ENCODE assay signal across 11 mouse cellular contexts in the genomic region with DNA sequence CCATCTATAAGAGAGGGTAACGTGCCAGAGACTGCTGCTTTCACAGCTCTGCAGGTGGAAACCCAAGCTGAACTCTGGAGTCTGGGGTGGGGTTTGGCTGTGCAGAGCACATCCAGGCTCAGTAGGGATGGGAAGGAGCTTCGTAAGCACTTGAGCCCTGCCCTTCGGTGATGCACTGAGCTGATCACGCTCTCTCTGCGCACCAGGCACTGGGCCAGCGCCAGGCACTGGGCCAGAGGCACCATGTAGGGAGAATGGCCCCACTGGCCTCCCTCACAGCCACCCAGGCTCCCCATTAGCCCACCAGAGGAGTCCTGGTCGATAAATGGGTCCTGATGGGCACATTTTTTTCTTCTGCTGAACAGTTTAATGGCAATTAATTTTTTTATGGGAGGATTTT. TPM values are rescaled to one million over a fixed set of nuclear protein-coding genes. Genes with fewer than 3 reads are reported as not detected.
A peak's percentile ranks its signal among the peaks of the same experiment; 100 is the strongest.
DNase-seq lines count a peak whose midpoint lies in the region; ATAC-seq lines count a peak whose summit lies in the region.
"Had no signal": no experiment of that assay in that cellular context is flagged by ENCODE, and none has a peak within 500 bp of the region (broad histone marks: within the 10 kb centered on the region; RNA-seq: fewer than 3 reads in every experiment).

No protein-coding gene starts in this region.

- H3K36me3 ChIP-seq in hindbrain, embryonic 10.5 days: no peaks in the 10 kb centered on the region
- H3K36me3 ChIP-seq in hindbrain, embryonic 14.5 days (replicated peaks; ENCODE audit: control insufficient read depth, insufficient read depth): no peaks in the 10 kb centered on the region
- H3K36me3 ChIP-seq in neural tube, embryonic 12.5 days: no peaks in the 10 kb centered on the region
- no peaks in the 10 kb centered on the region for H3K36me3 ChIP-seq in neural tube, embryonic 15.5 days

- peak overlapping the region; percentile 23; the same call in 1 of the 2 replicates for H3K27ac ChIP-seq in hindbrain, embryonic 10.5 days
- H3K27ac ChIP-seq in hindbrain, embryonic 14.5 days: no peak overlapping the region
- H3K27ac ChIP-seq in neural tube, embryonic 12.5 days: no peak overlapping the region
- H3K27ac ChIP-seq in neural tube, embryonic 15.5 days (replicated peaks): no peak overlapping the region
- H3K27ac ChIP-seq: left cerebral cortex, adult 2 months; macrophage had no signal

- H3K9ac ChIP-seq in hindbrain, embryonic 14.5 days: no peak overlapping the region
- H3K9ac ChIP-seq in neural tube, embryonic 12.5 days: no peak overlapping the region
- no peak overlapping the region for H3K9ac ChIP-seq in neural tube, embryonic 15.5 days (replicated peaks)

- no peak overlapping the region for H3K4me3 ChIP-seq in hindbrain, embryonic 10.5 days
- no peak overlapping the region for H3K4me3 ChIP-seq in hindbrain, embryonic 14.5 days (replicated peaks; ENCODE audit: low read length)
- no peak overlapping the region for H3K4me3 ChIP-seq in neural tube, embryonic 12.5 days
- no peak overlapping the region for H3K4me3 ChIP-seq in neural tube, embryonic 15.5 days (replicated peaks)
- H3K4me3 ChIP-seq: left cerebral cortex, adult 2 months had no signal

- WGBS in hindbrain, embryonic 10.5 days: 71% methylated on average over 7 of the region's 7 CpGs
- 42% methylated on average over 7 of the region's 7 CpGs for WGBS in hindbrain, embryonic 14.5 days
- WGBS in neural tube, embryonic 12.5 days: 61% methylated on average over 7 of the region's 7 CpGs
- 32% methylated on average over 7 of the region's 7 CpGs for WGBS in neural tube, embryonic 15.5 days

- no peaks in the 10 kb centered on the region for H3K27me3 ChIP-seq in hindbrain, embryonic 10.5 days (ENCODE audit: insufficient read depth, poor library complexity, severe bottlenecking)
- no peaks in the 10 kb centered on the region for H3K27me3 ChIP-seq in hindbrain, embryonic 14.5 days (ENCODE audit: control insufficient read depth, insufficient read depth, low read length)
- no peaks in the 10 kb centered on the region for H3K27me3 ChIP-seq in neural tube, embryonic 12.5 days (replicated peaks)
- H3K27me3 ChIP-seq in neural tube, embryonic 15.5 days (replicated peaks): peaks cover 5% of the 10 kb centered on the region; the same call in 1 of the 2 replicates

- no peaks in the 10 kb centered on the region for H3K9me3 ChIP-seq in hindbrain, embryonic 10.5 days
- no peaks in the 10 kb centered on the region for H3K9me3 ChIP-seq in hindbrain, embryonic 14.5 days (ENCODE audit: control insufficient read depth, low read length)
- no peaks in the 10 kb centered on the region for H3K9me3 ChIP-seq in neural tube, embryonic 12.5 days
- no peaks in the 10 kb centered on the region for H3K9me3 ChIP-seq in neural tube, embryonic 15.5 days (replicated peaks)

- no peak for ATAC-seq in hindbrain, embryonic 14.5 days (ENCODE audit: low FRiP score)
- ATAC-seq in neural tube, embryonic 12.5 days (ENCODE audit: low FRiP score, low read depth): 0 out of 2 replicates have a peak, but pooled peaks have one; percentile 29
- ATAC-seq in neural tube, embryonic 15.5 days (ENCODE audit: low FRiP score): peak; percentile 82
- no peak for ATAC-seq in activated CD4-positive, CD25-positive, alpha-beta regulatory T cell, adult 4 months

- H3K4me2 ChIP-seq in hindbrain, embryonic 14.5 days (replicated peaks): no peak overlapping the region
- no peak overlapping the region for H3K4me2 ChIP-seq in neural tube, embryonic 12.5 days (replicated peaks)
- peak overlapping the region; percentile 1; the same call in 1 of the 2 replicates for H3K4me2 ChIP-seq in neural tube, embryonic 15.5 days

- peaks cover 12% of the 10 kb centered on the region for H3K4me1 ChIP-seq in hindbrain, embryonic 10.5 days (replicated peaks)
- H3K4me1 ChIP-seq in hindbrain, embryonic 14.5 days (replicated peaks; ENCODE audit: control insufficient read depth, insufficient read depth, low read length): peaks cover 8% of the 10 kb centered on the region
- H3K4me1 ChIP-seq in neural tube, embryonic 12.5 days: peaks cover 3% of the 10 kb centered on the region; the same call in 1 of the 2 replicates
- peaks cover 10% of the 10 kb centered on the region; the same call in 1 of the 2 replicates for H3K4me1 ChIP-seq in neural tube, embryonic 15.5 days

- DNase-seq in cerebellum, postnatal 10 days: peak; percentile 87 to 89
- DNase-seq in cerebellum, adult 18-20 months: no peak
- no peak for DNase-seq in hindbrain, embryonic 10.5 days (ENCODE audit: low spot score)
- DNase-seq in hindbrain, embryonic 14.5 days (ENCODE audit: low spot score): no peak
- DNase-seq in neural tube, embryonic 10.5 days (ENCODE audit: extremely low spot score, low spot score): no peak
- DNase-seq: B cell, adult 2 months had no signal

RNA-seq across cellular contexts. Expression of a gene that starts 8.6 kb away (rescaled TPM):
- 0.10 and 0.20 TPM in 2 replicates for polyA plus RNA-seq in hindbrain, embryonic 10.5 days (2016; fragmentation: Nextera tagmentation; extraction: Ambion mirVana)
- polyA plus RNA-seq in hindbrain, embryonic 14.5 days (2014; fragmentation: Nextera tagmentation; extraction: Ambion mirVana): 0.25 and 0.29 TPM in 2 replicates
- polyA plus RNA-seq in neural tube, embryonic 12.5 days (2016; fragmentation: Nextera tagmentation; extraction: Ambion mirVana): 0.10 and 0.11 TPM in 2 replicates
- 0.03 and 0.11 TPM in 2 replicates for polyA plus RNA-seq in neural tube, embryonic 15.5 days (2015; fragmentation: Nextera tagmentation; extraction: Ambion mirVana)
- polyA plus RNA-seq in activated CD4-positive, CD25-positive, alpha-beta regulatory T cell, adult 4 months (2017; shearing (Covaris generic)): not detected
- polyA plus RNA-seq: macrophage had no signal

RNA-seq across cellular contexts. Expression of a gene that starts 29.5 kb away (rescaled TPM):
- 99.2 and 114 TPM in 2 replicates for polyA plus RNA-seq in hindbrain, embryonic 10.5 days (2016; fragmentation: Nextera tagmentation; extraction: Ambion mirVana)
- polyA plus RNA-seq in hindbrain, embryonic 14.5 days (2014; fragmentation: Nextera tagmentation; extraction: Ambion mirVana): 96.7 and 101 TPM in 2 replicates
- polyA plus RNA-seq in neural tube, embryonic 12.5 days (2016; fragmentation: Nextera tagmentation; extraction: Ambion mirVana): 112 and 118 TPM in 2 replicates
- polyA plus RNA-seq in neural tube, embryonic 15.5 days (2015; fragmentation: Nextera tagmentation; extraction: Ambion mirVana): 130 and 158 TPM in 2 replicates
- polyA plus RNA-seq in activated CD4-positive, CD25-positive, alpha-beta regulatory T cell, adult 4 months (2017; shearing (Covaris generic)): 1 to 10 TPM; 1.8 to 2.7 TPM

RNA-seq across cellular contexts. Expression of a gene that starts 48.5 kb away (rescaled TPM):
- 19.1 and 20.4 TPM in 2 replicates for polyA plus RNA-seq in hindbrain, embryonic 10.5 days (2016; fragmentation: Nextera tagmentation; extraction: Ambion mirVana)
- polyA plus RNA-seq in hindbrain, embryonic 14.5 days (2014; fragmentation: Nextera tagmentation; extraction: Ambion mirVana): 15.2 and 16.1 TPM in 2 replicates
- polyA plus RNA-seq in neural tube, embryonic 12.5 days (2016; fragmentation: Nextera tagmentation; extraction: Ambion mirVana): 18.4 and 20.6 TPM in 2 replicates
- polyA plus RNA-seq in neural tube, embryonic 15.5 days (2015; fragmentation: Nextera tagmentation; extraction: Ambion mirVana): 14.7 and 18.2 TPM in 2 replicates
- polyA plus RNA-seq in activated CD4-positive, CD25-positive, alpha-beta regulatory T cell, adult 4 months (2017; shearing (Covaris generic)): 1 to 10 TPM; 2.0 to 2.6 TPM

Comparison
In these comparisons a context has a peak if more than half of its experiments do, and no peak if none do; other contexts are left out.
1. DNase-seq: peak in cerebellum, postnatal 10 days (2 of 2); none in cerebellum, adult 18-20 months (0 of 2), hindbrain, embryonic 10.5 days (single experiment), hindbrain, embryonic 14.5 days (single experiment) and neural tube, embryonic 10.5 days (single experiment).
2. ATAC-seq: peak in neural tube, embryonic 12.5 days (single experiment) and neural tube, embryonic 15.5 days (single experiment); none in hindbrain, embryonic 14.5 days (single experiment) and activated CD4-positive, CD25-positive, alpha-beta regulatory T cell, adult 4 months (single experiment).
3. RNA of a gene that starts 29.5 kb away (polyA plus RNA-seq): 130 to 158 TPM in neural tube, embryonic 15.5 days, 99.2 to 114 TPM in hindbrain, embryonic 10.5 days, 112 to 118 TPM in neural tube, embryonic 12.5 days and 96.7 to 101 TPM in hindbrain, embryonic 14.5 days; 1.8 to 2.7 TPM in activated CD4-positive, CD25-positive, alpha-beta regulatory T cell, adult 4 months; every median in the first group is over 10 times any median in the second.